Mouse (Mus musculus) testis, adult 2 months (tissue): Measurements from ENCODE around the gene Utp18.
"Not testable (repeated sequence)": the region's sequence is repeated elsewhere in the genome, so short reads cannot be mapped to it uniquely, and the experiment has no call there.

Source experiments
- CTCF ChIP-seq: fragments of 200-500 bp; IDR thresholded peaks from 2 replicates; pipeline ENCODE4 v1.5.1; 2012; ENCODE audit warnings: low read depth, mild to moderate bottlenecking, inconsistent platforms, low read length, moderate library complexity; ENCODE audit not compliant: control insufficient read depth, insufficient read depth, insufficient replicate concordance
- POLR2A ChIP-seq: fragments of 200-500 bp; IDR thresholded peaks from 2 replicates; pipeline ENCODE4 v1.6.1; 2012; ENCODE audit warnings: low read depth, mild to moderate bottlenecking, inconsistent platforms, low read length, moderate library complexity; ENCODE audit not compliant: control insufficient read depth

- TF ChIP-seq CTCF, POLR2A: not testable (repeated sequence)
Observed at GRCm38 (mm10) chr11:93915019-93915418, 29.5 kb upstream of the Utp18 start.
